Comparison of ENCODE assay signal across 9 mouse cellular contexts in the genomic region with DNA sequence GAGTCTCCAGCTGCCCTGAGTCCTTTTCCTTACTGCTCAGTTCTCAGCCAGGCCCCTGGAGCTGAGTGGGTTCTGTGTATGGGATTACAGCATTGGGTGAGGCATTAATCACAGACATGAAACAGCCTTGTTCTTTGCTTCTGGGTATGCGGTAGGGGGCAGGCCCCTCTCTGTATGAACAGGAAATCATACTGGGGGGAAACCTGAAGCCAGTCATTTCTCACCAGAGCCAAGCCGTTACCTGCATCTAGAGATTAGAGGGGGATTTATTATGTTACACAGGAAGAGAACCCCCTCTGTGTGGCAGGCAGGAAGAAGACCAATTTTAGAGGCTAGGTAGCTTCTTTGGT. TPM values are rescaled to one million over a fixed set of nuclear protein-coding genes. Genes with fewer than 3 reads are reported as not detected.
A peak's percentile ranks its signal among the peaks of the same experiment; 100 is the strongest.
DNase-seq lines count a peak whose midpoint lies in the region; ATAC-seq and TF ChIP-seq lines count a peak whose summit lies in the region.
"Had no signal": no experiment of that assay in that cellular context is flagged by ENCODE, and none has a peak within 500 bp of the region (broad histone marks: within the 10 kb centered on the region; RNA-seq: fewer than 3 reads in every experiment).

No protein-coding gene starts in this region.

- peaks cover 15% of the 10 kb centered on the region for H3K4me1 ChIP-seq in forebrain, embryonic 14.5 days (ENCODE audit: control insufficient read depth, insufficient read depth, low read length)
- peaks cover 17% of the 10 kb centered on the region for H3K4me1 ChIP-seq in forebrain, embryonic 15.5 days
- peaks cover 38% of the 10 kb centered on the region for H3K4me1 ChIP-seq in kidney, embryonic 16.5 days (ENCODE audit: insufficient read depth, low read length)
- H3K4me1 ChIP-seq in kidney, adult 2 months (ENCODE audit: control insufficient read depth, insufficient read depth, low read length): 0 out of 2 replicates have a peak, but pooled peaks cover 6% of the 10 kb centered on the region
- H3K4me1 ChIP-seq in intestine, embryonic 15.5 days (replicated peaks): peaks cover 19% of the 10 kb centered on the region
- H3K4me1 ChIP-seq in neural tube, embryonic 11.5 days (ENCODE audit: control insufficient read depth, insufficient read depth, low read length): peaks cover 15% of the 10 kb centered on the region
- H3K4me1 ChIP-seq: liver, embryonic 15.5 days had no signal

- no peak overlapping the region for H3K9ac ChIP-seq in forebrain, embryonic 14.5 days (ENCODE audit: low read length)
- H3K9ac ChIP-seq in forebrain, embryonic 15.5 days (replicated peaks): no peak overlapping the region
- peak overlapping the region; percentile 26; the same call in 1 of the 2 replicates for H3K9ac ChIP-seq in kidney, embryonic 16.5 days (replicated peaks; ENCODE audit: low read length)
- H3K9ac ChIP-seq in intestine, embryonic 15.5 days: no peak overlapping the region
- H3K9ac ChIP-seq in neural tube, embryonic 11.5 days (ENCODE audit: low read length): no peak overlapping the region
- H3K9ac ChIP-seq: liver, embryonic 15.5 days had no signal

- no peak overlapping the region for H3K4me3 ChIP-seq in forebrain, embryonic 14.5 days (ENCODE audit: low read depth, low read length)
- no peak overlapping the region for H3K4me3 ChIP-seq in forebrain, embryonic 15.5 days
- H3K4me3 ChIP-seq in kidney, embryonic 16.5 days (ENCODE audit: low read length): no peak overlapping the region; the same call in 1 of the 2 replicates
- H3K4me3 ChIP-seq in kidney, adult 2 months (ENCODE audit: insufficient read depth, low read depth, low read length): no peak overlapping the region
- no peak overlapping the region for H3K4me3 ChIP-seq in intestine, embryonic 15.5 days (replicated peaks)
- no peak overlapping the region for H3K4me3 ChIP-seq in neural tube, embryonic 11.5 days (ENCODE audit: low read depth, low read length)
- H3K4me3 ChIP-seq: liver, embryonic 15.5 days had no signal

- H3K4me2 ChIP-seq in forebrain, embryonic 14.5 days (ENCODE audit: low read length): peak overlapping the region; percentile 39; the same call in 1 of the 2 replicates
- H3K4me2 ChIP-seq in forebrain, embryonic 15.5 days (replicated peaks): no peak overlapping the region
- H3K4me2 ChIP-seq in kidney, embryonic 16.5 days (replicated peaks; ENCODE audit: low read depth, low read length): peak overlapping the region; percentile 40
- H3K4me2 ChIP-seq in intestine, embryonic 15.5 days (replicated peaks): peak overlapping the region; percentile 47
- H3K4me2 ChIP-seq in neural tube, embryonic 11.5 days (ENCODE audit: low read depth): no peak overlapping the region
- H3K4me2 ChIP-seq: liver, embryonic 15.5 days had no signal

- no peak for ATAC-seq in forebrain, embryonic 14.5 days
- no peak for ATAC-seq in forebrain, embryonic 15.5 days (replicated peaks)
- no peak for ATAC-seq in kidney, embryonic 16.5 days (ENCODE audit: low FRiP score, low TSS enrichment)
- peak; percentile 40 for ATAC-seq in intestine, embryonic 15.5 days
- ATAC-seq in neural tube, embryonic 11.5 days (ENCODE audit: insufficient read depth, low FRiP score, low TSS enrichment): no peak

- 30% methylated on average over 2 of the region's 2 CpGs for WGBS in forebrain, embryonic 14.5 days
- WGBS in forebrain, embryonic 15.5 days: 36% methylated on average over 2 of the region's 2 CpGs
- 0% methylated on average over 2 of the region's 2 CpGs for WGBS in kidney, embryonic 16.5 days
- 54% methylated on average over 2 of the region's 2 CpGs for WGBS in kidney, adult 2 months
- 19% methylated on average over 2 of the region's 2 CpGs for WGBS in intestine, embryonic 15.5 days
- 41% methylated on average over 2 of the region's 2 CpGs for WGBS in neural tube, embryonic 11.5 days

- DNase-seq in forebrain, embryonic 14.5 days (ENCODE audit: low spot score): no peak
- DNase-seq in kidney, adult 2 months: no peak
- peak; percentile 39 for DNase-seq in neural tube, embryonic 11.5 days (ENCODE audit: low spot score)
- no peak for DNase-seq in liver
- no peak for DNase-seq in B cell, adult 2 months

- peaks cover 57% of the 10 kb centered on the region for H3K27me3 ChIP-seq in forebrain, embryonic 14.5 days (replicated peaks; ENCODE audit: control insufficient read depth, insufficient read depth, low read length)
- H3K27me3 ChIP-seq in forebrain, embryonic 15.5 days: peaks cover 53% of the 10 kb centered on the region
- peaks cover 14% of the 10 kb centered on the region; the same call in 1 of the 2 replicates for H3K27me3 ChIP-seq in kidney, embryonic 16.5 days (ENCODE audit: insufficient read depth, low read length)
- no peaks in the 10 kb centered on the region; the same call in 1 of the 2 replicates for H3K27me3 ChIP-seq in kidney, adult 2 months (replicated peaks; ENCODE audit: control insufficient read depth, insufficient read depth, low read length)
- 0 out of 2 replicates have a peak, but pooled peaks cover 3% of the 10 kb centered on the region for H3K27me3 ChIP-seq in intestine, embryonic 15.5 days (replicated peaks)
- no peaks in the 10 kb centered on the region for H3K27me3 ChIP-seq in neural tube, embryonic 11.5 days (ENCODE audit: control insufficient read depth, insufficient read depth, low read length)

- TF ChIP-seq CTCF in kidney, adult 2 months (conservative IDR thresholded peaks at IDR 0.05; ENCODE audit: insufficient read depth, insufficient read length, low read depth, low read length): no peak

- no peak overlapping the region for H3K27ac ChIP-seq in forebrain, embryonic 14.5 days (ENCODE audit: low read depth, low read length)
- H3K27ac ChIP-seq in forebrain, embryonic 15.5 days (replicated peaks): no peak overlapping the region
- H3K27ac ChIP-seq in kidney, embryonic 16.5 days (ENCODE audit: low read length): peak overlapping the region; percentile 76
- no peak overlapping the region for H3K27ac ChIP-seq in kidney, adult 2 months (ENCODE audit: insufficient read depth, low read depth, low read length)
- no peak overlapping the region for H3K27ac ChIP-seq in intestine, embryonic 15.5 days
- H3K27ac ChIP-seq in neural tube, embryonic 11.5 days (ENCODE audit: low read depth, low read length): 0 out of 2 replicates have a peak overlapping the region, but pooled peaks have one; percentile 36
- H3K27ac ChIP-seq: liver, embryonic 15.5 days had no signal

- no peak for TF ChIP-seq POLR2A in kidney, adult 2 months (IDR thresholded peaks at IDR 0.05; ENCODE audit: low read depth, low read length)

- H3K36me3 ChIP-seq in forebrain, embryonic 14.5 days (ENCODE audit: control insufficient read depth, insufficient read depth, low read length): no peaks in the 10 kb centered on the region
- no peaks in the 10 kb centered on the region for H3K36me3 ChIP-seq in forebrain, embryonic 15.5 days
- H3K36me3 ChIP-seq in kidney, embryonic 16.5 days (ENCODE audit: insufficient read depth, low read length): no peaks in the 10 kb centered on the region
- H3K36me3 ChIP-seq in kidney, adult 2 months (ENCODE audit: control insufficient read depth, insufficient read depth, low read length): no peaks in the 10 kb centered on the region
- H3K36me3 ChIP-seq in intestine, embryonic 15.5 days: no peaks in the 10 kb centered on the region
- H3K36me3 ChIP-seq in neural tube, embryonic 11.5 days (ENCODE audit: control insufficient read depth, insufficient read depth, low read length): no peaks in the 10 kb centered on the region
- H3K36me3 ChIP-seq: liver, embryonic 15.5 days had no signal

- no peaks in the 10 kb centered on the region for H3K9me3 ChIP-seq in forebrain, embryonic 14.5 days (replicated peaks; ENCODE audit: control insufficient read depth, low read length)
- peaks cover 5% of the 10 kb centered on the region; the same call in 1 of the 2 replicates for H3K9me3 ChIP-seq in forebrain, embryonic 15.5 days
- peaks cover 7% of the 10 kb centered on the region; the same call in 1 of the 2 replicates for H3K9me3 ChIP-seq in kidney, embryonic 16.5 days (ENCODE audit: low read length)
- H3K9me3 ChIP-seq in intestine, embryonic 15.5 days: no peaks in the 10 kb centered on the region
- H3K9me3 ChIP-seq in neural tube, embryonic 11.5 days (ENCODE audit: control insufficient read depth, low read length): no peaks in the 10 kb centered on the region
- H3K9me3 ChIP-seq: liver, embryonic 15.5 days had no signal

RNA-seq across cellular contexts. Expression of a gene that starts 43.1 kb away (rescaled TPM):
- 0.85 and 1.3 TPM in 2 replicates for polyA plus RNA-seq in forebrain, embryonic 14.5 days (2014; fragmentation: Nextera tagmentation; extraction: Ambion mirVana)
- polyA plus RNA-seq in forebrain, embryonic 15.5 days (2015; fragmentation: Nextera tagmentation; extraction: Ambion mirVana): 0.59 and 1.4 TPM in 2 replicates
- polyA plus RNA-seq in kidney, embryonic 16.5 days (2015; fragmentation: Nextera tagmentation; extraction: Ambion mirVana): 1.8 and 2.5 TPM in 2 replicates
- 1.1 and 2.0 TPM in 2 replicates for polyA plus RNA-seq in kidney, adult 2 months (2012; rRNA removed)
- 1.8 TPM in 2 replicates for polyA plus RNA-seq in intestine, embryonic 15.5 days (2015; fragmentation: Nextera tagmentation; extraction: Ambion mirVana)
- 1.1 and 1.4 TPM in 2 replicates for polyA plus RNA-seq in neural tube, embryonic 11.5 days (2014; fragmentation: Nextera tagmentation; extraction: Ambion mirVana)

Comparison
In these comparisons a context has a peak if more than half of its experiments do, and no peak if none do; other contexts are left out.
1. H3K27ac ChIP-seq: peak in kidney, embryonic 16.5 days (single experiment) and neural tube, embryonic 11.5 days (single experiment); none in forebrain, embryonic 14.5 days (single experiment), forebrain, embryonic 15.5 days (single experiment), kidney, adult 2 months (single experiment) and intestine, embryonic 15.5 days (single experiment).
2. H3K4me2 ChIP-seq: peak in forebrain, embryonic 14.5 days (single experiment), kidney, embryonic 16.5 days (single experiment) and intestine, embryonic 15.5 days (single experiment); none in forebrain, embryonic 15.5 days (single experiment) and neural tube, embryonic 11.5 days (single experiment).